Mouse (Mus musculus) thymus, adult 2 months (tissue): ENCODE measurements around the gene Itga4.

Experiments used
- CTCF ChIP-seq: fragments of 200-500 bp; IDR thresholded peaks from 2 replicates; pipeline ENCODE4 v1.5.1; 2012; ENCODE audit warnings: mild to moderate bottlenecking, control low read depth, low read length, moderate library complexity, borderline replicate concordance; ENCODE audit not compliant: control insufficient read depth, poor library complexity, insufficient read depth; ENCODE audit errors: extremely low read depth
- POLR2A ChIP-seq: fragments of 200-500 bp; IDR thresholded peaks from 2 replicates; pipeline ENCODE4 v1.6.1; 2012; ENCODE audit warnings: mild to moderate bottlenecking, low read length, control low read depth, moderate library complexity; ENCODE audit not compliant: control insufficient read depth, poor library complexity, insufficient read depth; ENCODE audit errors: extremely low read depth

DNA sequence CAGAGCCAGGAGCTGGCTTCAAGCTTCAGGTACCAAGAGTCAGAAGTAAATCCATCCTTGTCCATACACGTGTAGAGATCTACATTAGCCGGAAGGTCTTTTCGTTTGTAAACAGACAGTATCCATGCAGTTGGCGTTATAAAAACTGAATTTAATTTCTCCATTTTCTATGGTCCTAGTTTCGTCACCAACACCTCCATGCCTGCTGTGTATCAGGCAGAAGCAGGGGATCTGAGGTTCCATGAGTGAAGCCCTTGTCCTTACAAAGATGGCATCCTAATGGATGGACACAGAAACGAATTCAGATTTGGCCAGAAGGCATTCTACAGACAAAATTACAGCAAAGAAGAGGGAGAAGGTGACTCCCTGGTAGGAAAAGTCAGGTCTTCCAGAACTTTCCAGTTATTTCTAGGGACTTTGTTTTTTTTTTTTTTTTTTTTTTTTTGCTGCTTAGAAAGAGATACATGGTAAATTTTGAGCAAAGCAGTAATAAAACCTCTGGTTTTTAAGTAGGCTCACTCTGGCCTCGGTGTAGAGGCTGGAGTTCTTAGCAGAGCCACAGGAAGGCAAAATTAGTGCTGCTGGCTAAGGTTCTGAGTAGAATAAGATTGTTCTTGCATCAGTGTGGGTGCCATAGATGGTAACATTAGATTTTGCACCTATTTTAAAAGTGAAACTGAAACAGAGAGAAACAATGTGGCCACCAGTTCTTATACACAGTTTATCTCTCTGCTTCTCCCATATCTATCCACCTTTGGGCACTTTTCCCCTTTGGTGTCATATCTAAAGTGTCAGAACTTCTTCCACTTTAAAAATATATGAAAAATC is 116.3 kb downstream of the Itga4 start:
- TF ChIP-seq CTCF (no peak), POLR2A (no peak)
